Mouse (Mus musculus): ENCODE measurements around the gene Fdxr. TPM values are rescaled to one million over a fixed set of nuclear protein-coding genes. Genes with fewer than 3 reads are reported as not detected.

Gene Fdxr
- polyA plus RNA-seq, 1 experiment from 2014 or later = 17.8 TPM

DNA sequence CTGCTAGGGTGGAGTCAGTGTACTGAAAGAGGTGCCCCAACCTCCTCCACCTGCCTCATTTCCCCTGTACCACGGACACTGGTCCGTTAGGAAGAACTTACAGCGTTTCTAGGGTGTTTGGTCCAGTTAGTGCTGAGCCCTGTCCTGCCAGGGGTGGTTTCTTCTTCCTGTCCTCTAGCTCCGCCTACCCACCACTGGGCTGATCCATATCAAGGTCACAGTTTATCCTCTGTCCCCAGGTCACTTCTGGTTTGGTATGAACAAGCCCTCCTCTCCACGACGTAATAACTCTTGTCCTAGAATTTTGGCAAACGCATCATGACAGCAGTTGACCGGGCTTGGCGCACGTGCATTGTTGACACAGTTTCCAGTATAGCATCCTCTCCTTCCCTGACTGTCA lies 57.2 kb downstream of the Fdxr start:
- Histone ChIP-seq H3K36me3 (no peaks in the 10 kb centered on the region), H3K4me1 (peaks cover 47% of the 10 kb centered on the region), H3K4me3 (no peak overlapping the region), H3K9ac (no peak overlapping the region), H3K27me3 (replicated peaks) (no peaks in the 10 kb centered on the region), H3K4me2 (no peak overlapping the region), H3K9me3 (replicated peaks) (no peaks in the 10 kb centered on the region), H3K27ac (no peak overlapping the region)
- ATAC-seq = no peak
- WGBS (ENCODE audit: insufficient replicate concordance) = 62% methylated on average over 10 of the region's 10 CpGs

DNA sequence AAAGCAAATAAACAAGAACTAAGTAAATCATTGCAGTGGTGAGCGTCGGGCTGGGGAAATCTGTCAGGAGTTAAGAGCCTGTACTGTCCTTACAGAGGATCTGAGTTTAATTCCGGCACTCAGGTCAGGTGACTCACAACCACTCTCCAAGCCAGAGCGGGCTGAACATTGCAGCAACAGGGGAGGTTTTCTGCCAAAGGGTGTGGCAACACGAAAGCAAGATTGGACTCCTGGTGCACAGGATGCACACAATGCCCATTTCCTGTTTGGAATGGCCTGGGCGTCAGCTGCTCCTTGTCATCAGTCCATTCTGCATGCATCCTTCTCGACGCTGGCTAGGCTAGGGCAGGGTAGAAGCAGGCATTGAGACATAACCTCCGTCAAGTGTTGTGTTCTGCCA lies 57.6 kb downstream of the Fdxr start:
- ATAC-seq = no peak
- no peak overlapping the region for H3K4me3 ChIP-seq
- no peaks in the 10 kb centered on the region for H3K9me3 ChIP-seq (replicated peaks)
- H3K36me3 ChIP-seq = no peaks in the 10 kb centered on the region
- H3K4me1 ChIP-seq = peaks cover 47% of the 10 kb centered on the region
- WGBS (ENCODE audit: insufficient replicate concordance) = 59% methylated on average over 9 of the region's 9 CpGs
- no peaks in the 10 kb centered on the region for H3K27me3 ChIP-seq (replicated peaks)
- no peak overlapping the region for H3K4me2 ChIP-seq
- no peak overlapping the region for H3K9ac ChIP-seq
- H3K27ac ChIP-seq = no peak overlapping the region

Small RNA genes lying within 50 kb of the gene (microRNA-seq; reads per million reads assigned to microRNA genes)
- not detected for gene Gm25837

Other genes starting within 250 kb of the Fdxr start
- gene Cd300ld5, start 239.3 kb downstream of the Fdxr start, polyA plus RNA-seq (2016; fragmentation: Nextera tagmentation; extraction: Ambion mirVana) = not detected in 2 replicates
- 0.23 TPM in 1 of 2 replicates, not detected in the other for gene Cd300ld3, start 228.6 kb downstream of the Fdxr start, polyA plus RNA-seq (2016; fragmentation: Nextera tagmentation; extraction: Ambion mirVana)
- gene Cd300e, start 214.9 kb downstream of the Fdxr start, polyA plus RNA-seq (2016; fragmentation: Nextera tagmentation; extraction: Ambion mirVana) = 0.50 and 0.61 TPM in 2 replicates
- gene Rab37, start 185.6 kb downstream of the Fdxr start, polyA plus RNA-seq (2016; fragmentation: Nextera tagmentation; extraction: Ambion mirVana) = 4.7 and 6.1 TPM in 2 replicates
- gene Cd300lf, start 143.1 kb downstream of the Fdxr start, polyA plus RNA-seq (2016; fragmentation: Nextera tagmentation; extraction: Ambion mirVana) = 0.90 and 1.3 TPM in 2 replicates
- gene Slc9a3r1, start 113.7 kb downstream of the Fdxr start, polyA plus RNA-seq (2016; fragmentation: Nextera tagmentation; extraction: Ambion mirVana) = 74.5 and 75.7 TPM in 2 replicates
- gene Tmem104, start 89.6 kb downstream of the Fdxr start, polyA plus RNA-seq (2016; fragmentation: Nextera tagmentation; extraction: Ambion mirVana) = 7.5 and 8.1 TPM in 2 replicates
- 12.8 and 12.9 TPM in 2 replicates for gene Nat9, start 89.2 kb downstream of the Fdxr start, polyA plus RNA-seq (2016; fragmentation: Nextera tagmentation; extraction: Ambion mirVana)
- gene Grin2c, start 9.8 kb downstream of the Fdxr start, polyA plus RNA-seq (2016; fragmentation: Nextera tagmentation; extraction: Ambion mirVana) = 0.51 and 0.62 TPM in 2 replicates
- 2.2 and 2.4 TPM in 2 replicates for gene Fads6, start 20.6 kb upstream of the Fdxr start, polyA plus RNA-seq (2016; fragmentation: Nextera tagmentation; extraction: Ambion mirVana)
- not detected in 2 replicates for gene Otop2, start 30.1 kb upstream of the Fdxr start, polyA plus RNA-seq (2016; fragmentation: Nextera tagmentation; extraction: Ambion mirVana)
- gene Ush1g, start 45.0 kb upstream of the Fdxr start, polyA plus RNA-seq (2016; fragmentation: Nextera tagmentation; extraction: Ambion mirVana) = 0.25 and 0.32 TPM in 2 replicates
- not detected in 2 replicates for gene Otop3, start 57.7 kb upstream of the Fdxr start, polyA plus RNA-seq (2016; fragmentation: Nextera tagmentation; extraction: Ambion mirVana)
- gene Hid1, start 90.7 kb upstream of the Fdxr start, polyA plus RNA-seq (2016; fragmentation: Nextera tagmentation; extraction: Ambion mirVana) = 1.8 TPM in 2 replicates
- gene Cdr2l, start 104.9 kb upstream of the Fdxr start, polyA plus RNA-seq (2016; fragmentation: Nextera tagmentation; extraction: Ambion mirVana) = 4.2 TPM in 2 replicates
- gene Mrpl58, start 126.7 kb upstream of the Fdxr start, polyA plus RNA-seq (2016; fragmentation: Nextera tagmentation; extraction: Ambion mirVana) = 116 and 120 TPM in 2 replicates
- 624 and 630 TPM in 2 replicates for gene Atp5h, start 142.9 kb upstream of the Fdxr start, polyA plus RNA-seq (2016; fragmentation: Nextera tagmentation; extraction: Ambion mirVana)
- gene Kctd2, start 143.1 kb upstream of the Fdxr start, polyA plus RNA-seq (2016; fragmentation: Nextera tagmentation; extraction: Ambion mirVana) = 8.6 and 9.3 TPM in 2 replicates
- gene Trim80, start 163.5 kb upstream of the Fdxr start, polyA plus RNA-seq (2016; fragmentation: Nextera tagmentation; extraction: Ambion mirVana) = 0.18 and 0.22 TPM in 2 replicates
- 0.08 and 0.10 TPM in 2 replicates for gene Slc16a5, start 185.4 kb upstream of the Fdxr start, polyA plus RNA-seq (2016; fragmentation: Nextera tagmentation; extraction: Ambion mirVana)
- 4.0 and 4.2 TPM in 2 replicates for gene Armc7, start 198.6 kb upstream of the Fdxr start, polyA plus RNA-seq (2016; fragmentation: Nextera tagmentation; extraction: Ambion mirVana)
- 68.4 and 69.0 TPM in 2 replicates for gene Nt5c, start 214.8 kb upstream of the Fdxr start, polyA plus RNA-seq (2016; fragmentation: Nextera tagmentation; extraction: Ambion mirVana)
- gene Jpt1, start 237.3 kb upstream of the Fdxr start, polyA plus RNA-seq (2016; fragmentation: Nextera tagmentation; extraction: Ambion mirVana) = 307 and 318 TPM in 2 replicates